Comparison of ENCODE assay signal across 24 mouse cellular contexts in genomic region chr9:108466219-108466618, GRCm38 (mm10). TPM values are rescaled to one million over a fixed set of nuclear protein-coding genes. Genes with fewer than 3 reads are reported as not detected.
"Had no signal": no experiment of that assay in that cellular context is flagged by ENCODE, and none has a peak within 500 bp of the region (broad histone marks: within the 10 kb centered on the region; RNA-seq: fewer than 3 reads in every experiment).

No protein-coding gene starts in this region.

- DNase-seq: retina, postnatal 1 day; right cerebral cortex, adult 18-20 months; right cerebral cortex, postnatal 14 days; right cerebral cortex, postnatal 25 days; right cerebral cortex, postnatal 4 days; spleen, adult 18-20 months; thymus, adult 18-20 months; thymus, adult 2 months; thymus, postnatal 14 days; thymus, postnatal 25 days; thymus, postnatal 36 days; thymus, postnatal 4 days had no signal

- H3K27me3 ChIP-seq: neural tube, embryonic 13.5 days; neural tube, embryonic 15.5 days; stomach, embryonic 15.5 days had no signal

- H3K4me3 ChIP-seq: neural tube, embryonic 13.5 days; neural tube, embryonic 15.5 days; stomach, embryonic 15.5 days had no signal

- H3K27ac ChIP-seq: neural tube, embryonic 13.5 days; neural tube, embryonic 15.5 days; stomach, embryonic 15.5 days; stomach, postnatal 0 days had no signal

- H3K9me3 ChIP-seq: neural tube, embryonic 13.5 days; neural tube, embryonic 15.5 days; stomach, embryonic 15.5 days had no signal

- H3K4me2 ChIP-seq: neural tube, embryonic 13.5 days; neural tube, embryonic 15.5 days; stomach, embryonic 15.5 days had no signal

- H3K9ac ChIP-seq: neural tube, embryonic 13.5 days; neural tube, embryonic 15.5 days; stomach, embryonic 15.5 days had no signal

RNA-seq across cellular contexts. Expression of gene Lamb2, which starts 13.3 kb away (rescaled TPM):
- total RNA-seq: neutrophil, adult 5-6 weeks had no signal

RNA-seq across cellular contexts. Expression of gene BC048562, which starts 29.9 kb away (rescaled TPM):
- total RNA-seq: neutrophil, adult 5-6 weeks had no signal
- polyA plus RNA-seq: neural tube, embryonic 13.5 days; neural tube, embryonic 14.5 days; neural tube, embryonic 15.5 days; small intestine, adult 2 months; spleen, adult 2 months; stomach, embryonic 14.5 days; stomach, embryonic 15.5 days; stomach, embryonic 16.5 days; stomach, postnatal 0 days; thymus, adult 2 months; thymus, postnatal 0 days; urinary bladder, adult 2 months had no signal
